Mouse (Mus musculus): Measurements from ENCODE around the gene Dcaf7.
A peak's percentile ranks its signal among the peaks of the same experiment; 100 is the strongest.
"Not testable (repeated sequence)": the region's sequence is repeated elsewhere in the genome, so short reads cannot be mapped to it uniquely, and the experiment has no call there.

The Dcaf7 gene

GRCm38 (mm10) chr11:106045780-106046179 is 9.1 kb downstream of the Dcaf7 start:
- DNase-seq: no peak

GRCm38 (mm10) chr11:106046584-106046983 is 9.9 kb downstream of the Dcaf7 start:
- DNase-seq: no peak

GRCm38 (mm10) chr11:106053921-106054320 is 17.2 kb downstream of the Dcaf7 start:
- no peak for DNase-seq

GRCm38 (mm10) chr11:106054600-106054999 is 17.9 kb downstream of the Dcaf7 start:
- no peak for DNase-seq

- no peak for DNase-seq
These were observed 18.7 kb downstream of the Dcaf7 start for GRCm38 (mm10) chr11:106055341-106055740.

GRCm38 (mm10) chr11:106056819-106057491 is 20.3 kb downstream of the Dcaf7 start:
- DNase-seq: no peak

GRCm38 (mm10) chr11:106058020-106058419 is 21.3 kb downstream of the Dcaf7 start:
- DNase-seq: no peak

- no peak for DNase-seq
These were observed 23.9 kb downstream of the Dcaf7 start for GRCm38 (mm10) chr11:106060549-106060948.

- DNase-seq: no peak
These were observed 24.6 kb downstream of the Dcaf7 start for GRCm38 (mm10) chr11:106061311-106061710.

GRCm38 (mm10) chr11:106063756-106064155 is 27.1 kb downstream of the Dcaf7 start:
- no peak for DNase-seq

- no peak for DNase-seq
These were observed 28.6 kb downstream of the Dcaf7 start for GRCm38 (mm10) chr11:106065073-106065922.

- DNase-seq: peak; percentile 93
These were observed 29.4 kb downstream of the Dcaf7 start, which contains the start of gene Taco1 for GRCm38 (mm10) chr11:106065923-106066571. TSS of gene Taco1 (plus strand) at chr11:106066061.

- DNase-seq: not testable (repeated sequence)
These were observed 29.9 kb downstream of the Dcaf7 start for GRCm38 (mm10) chr11:106066616-106067015.

- no peak for DNase-seq
These were observed 37.1 kb downstream of the Dcaf7 start for GRCm38 (mm10) chr11:106073774-106074173.

GRCm38 (mm10) chr11:106076321-106076720 is 39.6 kb downstream of the Dcaf7 start:
- DNase-seq: peak; percentile 37

- DNase-seq: peak; percentile 100
These were observed 47.3 kb downstream of the Dcaf7 start, which contains the start of gene Map3k3 for GRCm38 (mm10) chr11:106083708-106084701. TSS of gene Map3k3 (plus strand) at chr11:106084613.

GRCm38 (mm10) chr11:106084911-106085561 is 48.4 kb downstream of the Dcaf7 start:
- peak; percentile 75 for DNase-seq

- DNase-seq: no peak
These were observed 61.6 kb downstream of the Dcaf7 start for GRCm38 (mm10) chr11:106098223-106098622.

GRCm38 (mm10) chr11:106102866-106103265 is 66.2 kb downstream of the Dcaf7 start:
- no peak for DNase-seq

GRCm38 (mm10) chr11:106106047-106106587 is 69.4 kb downstream of the Dcaf7 start:
- DNase-seq: no peak
